Mouse (Mus musculus) spleen, adult 2 months (tissue): ENCODE results near the gene Gm11639.

ENCODE experiments used
- CTCF ChIP-seq: fragments of 200-500 bp; IDR thresholded peaks from 2 replicates; pipeline ENCODE4 v1.5.1; 2011; ENCODE audit warnings: mild to moderate bottlenecking, inconsistent platforms; ENCODE audit not compliant: insufficient read depth, insufficient read length, insufficient replicate concordance; ENCODE audit errors: extremely low read depth
- POLR2A ChIP-seq: fragments of 200-500 bp; IDR thresholded peaks from 2 replicates; pipeline ENCODE4 v1.6.1; 2011; ENCODE audit warnings: low read depth, low read length, inconsistent platforms

GRCm38 (mm10) chr11:104640894-104641293 is 44.6 kb upstream of the Gm11639 start:
- TF ChIP-seq CTCF, result no peak
- TF ChIP-seq POLR2A, result no peak
